Mouse (Mus musculus): ENCODE data around the gene Rdh7.
"Not testable (repeated sequence)": the region's sequence is repeated elsewhere in the genome, so short reads cannot be mapped to it uniquely, and the experiment has no call there.

Rdh7 gene

GRCm38 (mm10) chr10:127893163-127894022 lies 4.8 kb upstream of the Rdh7 start:
- peak; percentile 39 for DNase-seq (ENCODE audit: low read depth, low spot score)

GRCm38 (mm10) chr10:127891481-127891880 lies 2.9 kb upstream of the Rdh7 start:
- no peak for DNase-seq (ENCODE audit: low read depth, low spot score)

GRCm38 (mm10) chr10:127886971-127887370 lies 1.6 kb downstream of the Rdh7 start:
- DNase-seq (ENCODE audit: low read depth, low spot score): no peak

- DNase-seq (ENCODE audit: low read depth, low spot score): no peak
These were observed 2.1 kb downstream of the Rdh7 start for GRCm38 (mm10) chr10:127886551-127886950.

GRCm38 (mm10) chr10:127881041-127881440 lies 7.6 kb downstream of the Rdh7 start:
- no peak for DNase-seq (ENCODE audit: low read depth, low spot score)

GRCm38 (mm10) chr10:127879155-127879688 lies 9.4 kb downstream of the Rdh7 start:
- no peak for DNase-seq (ENCODE audit: low read depth, low spot score)

- no peak for DNase-seq (ENCODE audit: low read depth, low spot score)
These were observed 10.2 kb downstream of the Rdh7 start for GRCm38 (mm10) chr10:127878262-127879057.

- DNase-seq (ENCODE audit: low read depth, low spot score): no peak
These were observed 10.9 kb downstream of the Rdh7 start for GRCm38 (mm10) chr10:127877681-127878080.

GRCm38 (mm10) chr10:127872484-127872883 lies 16.1 kb downstream of the Rdh7 start:
- peak; percentile 37 for DNase-seq (ENCODE audit: low read depth, low spot score)

- no peak for DNase-seq (ENCODE audit: low read depth, low spot score)
These were observed 22.4 kb downstream of the Rdh7 start, which contains the start of gene Rdh16f2 for GRCm38 (mm10) chr10:127866232-127866631. Gene Rdh16f2, plus strand, starts transcription at chr10:127866474.

- no peak for DNase-seq (ENCODE audit: low read depth, low spot score)
These were observed 23.7 kb downstream of the Rdh7 start for GRCm38 (mm10) chr10:127864931-127865330.

GRCm38 (mm10) chr10:127856376-127856775 lies 32.2 kb downstream of the Rdh7 start:
- DNase-seq (ENCODE audit: low read depth, low spot score): no peak

GRCm38 (mm10) chr10:127849628-127850027 lies 39.0 kb downstream of the Rdh7 start, which contains the start of gene Rdh19:
Gene Rdh19, plus strand, starts transcription at chr10:127849928.
- DNase-seq (ENCODE audit: low read depth, low spot score): no peak

- DNase-seq (ENCODE audit: low read depth, low spot score): no peak
These were observed 40.5 kb downstream of the Rdh7 start for GRCm38 (mm10) chr10:127848089-127848488.

- not testable (repeated sequence) for DNase-seq (ENCODE audit: low read depth, low spot score)
These were observed 42.7 kb downstream of the Rdh7 start for GRCm38 (mm10) chr10:127845945-127846344.

GRCm38 (mm10) chr10:127840776-127841175 lies 47.8 kb downstream of the Rdh7 start:
- no peak for DNase-seq (ENCODE audit: low read depth, low spot score)

- no peak for DNase-seq (ENCODE audit: low read depth, low spot score)
These were observed 50.1 kb downstream of the Rdh7 start for GRCm38 (mm10) chr10:127838539-127838938.

- DNase-seq (ENCODE audit: low read depth, low spot score): not testable (repeated sequence)
These were observed 50.8 kb downstream of the Rdh7 start for GRCm38 (mm10) chr10:127837793-127838192.

- no peak for DNase-seq (ENCODE audit: low read depth, low spot score)
These were observed 53.3 kb downstream of the Rdh7 start for GRCm38 (mm10) chr10:127835292-127835691.

- DNase-seq (ENCODE audit: low read depth, low spot score): not testable (repeated sequence)
These were observed 54.4 kb downstream of the Rdh7 start for GRCm38 (mm10) chr10:127834186-127834585.

All from CD4-positive, CD25-positive, alpha-beta regulatory T cell, adult 2 months (primary cell).